Mouse (Mus musculus) CH12.LX (cell line): ENCODE data around the gene Necap2. TPM values are rescaled to one million over a fixed set of nuclear protein-coding genes. Genes with fewer than 3 reads are reported as not detected.

Experiments used
- DNase-seq: peaks from one replicate; pipeline ENCODE4 v3.0.0-alpha.2; 2013; ENCODE audit errors: extremely low read depth
- H3K27ac ChIP-seq: 2 replicates; pipeline ENCODE4 v1.5.1; 2012; ENCODE audit warnings: low read depth, mild to moderate bottlenecking, control low read depth, moderate library complexity; ENCODE audit not compliant: insufficient read depth
- H3K27me3 ChIP-seq: replicated peaks from 2 replicates; pipeline ENCODE3; 2012; ENCODE audit warnings: inconsistent platforms
- H3K36me3 ChIP-seq, 2 experiments: replicated peaks in 1 of 2; 2 replicates each; pipeline versions ENCODE3 to v1.6.1; 2012; ENCODE audit warnings: inconsistent platforms in 1 of 2, low read length in 1 of 2, mild to moderate bottlenecking in 1 of 2, mixed read lengths in 1 of 2, moderate library complexity in 1 of 2; ENCODE audit not compliant: control insufficient read depth in 1 of 2, insufficient read depth in 1 of 2
- H3K4me1 ChIP-seq, 2 experiments: 2 replicates each; pipeline ENCODE4 v1.6.1; 2012; ENCODE audit warnings: inconsistent platforms in 1 of 2, moderate library complexity in 1 of 2; ENCODE audit not compliant: insufficient read depth in 2 of 2, control insufficient read depth in 1 of 2
- H3K4me2 ChIP-seq: 2 replicates; pipeline ENCODE4 v1.6.1; 2012; ENCODE audit warnings: low read depth, mild to moderate bottlenecking, control low read depth; ENCODE audit not compliant: poor library complexity, insufficient read depth, severe bottlenecking
- H3K4me3 ChIP-seq, 3 experiments: fragments of 150-350 bp in 1 of 3; sonication (generic) in 1 of 3; replicated peaks in 1 of 3; 2 replicates each; pipeline versions ENCODE3 to v1.5.1; 2011 to 2012; ENCODE audit warnings: low read depth in 2 of 3, low read length in 2 of 3, mild to moderate bottlenecking in 2 of 3, moderate library complexity in 2 of 3, control low read depth in 1 of 3, improper control_type of control experiment in 1 of 3, inconsistent platforms in 1 of 3, mixed read lengths in 1 of 3; ENCODE audit not compliant: poor library complexity in 1 of 3
- H3K79me2 ChIP-seq: replicated peaks from 2 replicates; pipeline ENCODE4 v1.6.1; 2012; ENCODE audit warnings: mild to moderate bottlenecking, moderate library complexity; ENCODE audit not compliant: control insufficient read depth, poor library complexity, insufficient read depth, severe bottlenecking; ENCODE audit errors: extremely low read depth
- H3K9ac ChIP-seq: 2 replicates; pipeline ENCODE4 v1.6.1; 2012; ENCODE audit warnings: low read depth, mild to moderate bottlenecking, control low read depth, moderate library complexity; ENCODE audit not compliant: insufficient read depth
- H3K9me3 ChIP-seq: replicated peaks from 2 replicates; pipeline ENCODE3; 2012; ENCODE audit warnings: low read length, inconsistent platforms, mixed read lengths
- BHLHE40 ChIP-seq: IDR thresholded peaks from 2 replicates; pipeline ENCODE4 v1.6.1; 2011; ENCODE audit warnings: mild to moderate bottlenecking, low read depth, low read length, improper control_type of control experiment
- CHD2 ChIP-seq: IDR thresholded peaks from 2 replicates; pipeline ENCODE4 v1.6.1; 2011; ENCODE audit warnings: low read length, improper control_type of control experiment
- CTCF ChIP-seq, 2 experiments: IDR thresholded peaks in 1 of 2; conservative IDR thresholded peaks in 1 of 2; 2 replicates each; pipeline ENCODE4 v1.5.1; 2011 to 2012; ENCODE audit warnings: low read depth in 2 of 2, low read length in 2 of 2, improper control_type of control experiment in 1 of 2, inconsistent platforms in 1 of 2, mild to moderate bottlenecking in 1 of 2, moderate library complexity in 1 of 2
- E2F4 ChIP-seq: IDR thresholded peaks from 2 replicates; pipeline ENCODE4 v1.6.1; 2011; ENCODE audit warnings: low read depth, low read length, improper control_type of control experiment; ENCODE audit not compliant: insufficient replicate concordance
- ELF1 ChIP-seq: IDR thresholded peaks from 2 replicates; pipeline ENCODE4 v1.6.1; 2014; ENCODE audit warnings: low read depth, mild to moderate bottlenecking, inconsistent platforms, low read length, improper control_type of control experiment
- EP300 ChIP-seq: IDR thresholded peaks from 2 replicates; pipeline ENCODE4 v1.6.1; 2011; ENCODE audit warnings: low read length, improper control_type of control experiment
- ETS1 ChIP-seq: conservative IDR thresholded peaks from 2 replicates; pipeline ENCODE4 v1.6.1; 2012; ENCODE audit warnings: low read depth, mild to moderate bottlenecking, inconsistent platforms, low read length, improper control_type of control experiment, moderate library complexity
- GABPA ChIP-seq: IDR thresholded peaks from 2 replicates; pipeline ENCODE4 v1.6.1; 2012; ENCODE audit warnings: low read depth, low read length, improper control_type of control experiment, inconsistent platforms; ENCODE audit not compliant: insufficient replicate concordance
- HCFC1 ChIP-seq: IDR thresholded peaks from 2 replicates; pipeline ENCODE4 v1.6.1; 2012; ENCODE audit warnings: low read depth, mild to moderate bottlenecking, inconsistent platforms, low read length, improper control_type of control experiment
- MAFK ChIP-seq: IDR thresholded peaks from 2 replicates; pipeline ENCODE4 v1.6.1; 2011; ENCODE audit warnings: low read length, improper control_type of control experiment; ENCODE audit not compliant: insufficient replicate concordance
- MAZ ChIP-seq: IDR thresholded peaks from 2 replicates; pipeline ENCODE4 v1.6.1; 2012; ENCODE audit warnings: low read depth, mild to moderate bottlenecking, inconsistent platforms, low read length, improper control_type of control experiment, moderate library complexity
- MYC ChIP-seq: IDR thresholded peaks from 2 replicates; pipeline ENCODE4 v1.6.1; 2011; ENCODE audit warnings: low read depth, mild to moderate bottlenecking, improper control_type of control experiment, low read length
- PAX5 ChIP-seq: IDR thresholded peaks from 2 replicates; pipeline ENCODE4 v1.6.1; 2012; ENCODE audit warnings: low read length, inconsistent platforms, mixed read lengths
- POLR2A ChIP-seq: IDR thresholded peaks from 2 replicates; pipeline ENCODE4 v1.6.1; 2011; ENCODE audit warnings: low read depth, mild to moderate bottlenecking, improper control_type of control experiment, low read length
- POLR2AphosphoS2 ChIP-seq: IDR thresholded peaks from 2 replicates; pipeline ENCODE4 v1.6.1; 2011; ENCODE audit warnings: low read depth, low read length, improper control_type of control experiment
- RCOR1 ChIP-seq: conservative IDR thresholded peaks from 2 replicates; pipeline ENCODE4 v1.6.1; 2012; ENCODE audit warnings: low read depth, mild to moderate bottlenecking, inconsistent platforms, low read length, improper control_type of control experiment
- SIN3A ChIP-seq: IDR thresholded peaks from 2 replicates; pipeline ENCODE4 v1.6.1; 2012; ENCODE audit warnings: low read length, improper control_type of control experiment, inconsistent platforms
- SMC3 ChIP-seq: IDR thresholded peaks from 2 replicates; pipeline ENCODE4 v1.6.1; 2011; ENCODE audit warnings: low read depth, low read length, improper control_type of control experiment
- TBP ChIP-seq: conservative IDR thresholded peaks from 2 replicates; pipeline ENCODE4 v1.6.1; 2011; ENCODE audit warnings: low read depth, low read length, improper control_type of control experiment
- USF2 ChIP-seq: conservative IDR thresholded peaks from 2 replicates; pipeline ENCODE4 v1.6.1; 2011; ENCODE audit warnings: low read depth, low read length, improper control_type of control experiment
- ZKSCAN1 ChIP-seq: IDR thresholded peaks from 2 replicates; pipeline ENCODE4 v1.6.1; 2012; ENCODE audit warnings: low read depth, inconsistent platforms, low read length, improper control_type of control experiment, borderline replicate concordance
- ZMIZ1 ChIP-seq: IDR thresholded peaks from 2 replicates; pipeline ENCODE4 v1.6.1; 2012; ENCODE audit warnings: low read depth, mild to moderate bottlenecking, inconsistent platforms, low read length, improper control_type of control experiment
- ZNF384 ChIP-seq: IDR thresholded peaks from 2 replicates; pipeline ENCODE4 v1.6.1; 2012; ENCODE audit warnings: low read depth, low read length, improper control_type of control experiment, inconsistent platforms
- dilution Hi-C: fragments of 300-500 bp; cut with MboI; formaldehyde crosslinking; loops from 2 replicates; pipeline ENCODE4 v1.14.3; 2020; ENCODE audit warnings: low sequenced_read_pairs; ENCODE audit not compliant: extremely low pct_unique_long_range_greater_than_20kb, extremely low pct_ligation_motif_present
- in situ Hi-C: fragments of 300-500 bp; cut with MboI; formaldehyde crosslinking; loops from 3 replicates; pipeline ENCODE4 v1.14.3; 2019; ENCODE audit warnings: low sequenced_read_pairs, low pct_ligation_motif_present, low pct_unique_long_range_greater_than_20kb, mixed read lengths
- polyA plus RNA-seq: library from polyadenylated mRNA; unstranded; fragments of >175 nt; gene quantifications from 2 replicates; pipeline ENCODE4 v1.2.1, GENCODE M21; 2012; ENCODE audit warnings: low read depth; ENCODE audit not compliant: insufficient read length
- total RNA-seq, 2 experiments: library from RNA; depleted of rRNA; stranded (reverse); fragments of 300-350 nt in 1 of 2; fragments of >200 nt in 1 of 2; gene quantifications; 2 replicates each; pipeline ENCODE4 v1.2.3; 2012 to 2014

The Necap2 gene
- total and polyA plus RNA-seq, 3 experiments: 32.6 to 41.7 (median 34.8) TPM

- DNase-seq: no peak
- in situ Hi-C loops (no loop called here), dilution Hi-C loops (no loop called here)
- H3K9ac ChIP-seq: no peak overlapping the region
- peaks cover 57 to 63% of the 10 kb centered on the region in 2 experiments for H3K36me3 ChIP-seq
- H3K27me3 ChIP-seq: no peaks in the 10 kb centered on the region
- H3K4me3 ChIP-seq: no peak overlapping the region
- peaks cover 28% of the 10 kb centered on the region for H3K79me2 ChIP-seq
- peaks cover 6 to 24% of the 10 kb centered on the region in 2 experiments; a peak in 3 of 4 replicates for H3K4me1 ChIP-seq
- TF ChIP-seq MAFK (no peak), CHD2 (no peak), SIN3A (no peak), E2F4 (no peak), ZMIZ1 (no peak), HCFC1 (no peak), ETS1 (no peak), ZNF384 (no peak), BHLHE40 (no peak), SMC3 (no peak), TBP (no peak), ELF1 (no peak), GABPA (no peak), RCOR1 (no peak), MAZ (no peak), MYC (no peak)
- no peak overlapping the region for H3K27ac ChIP-seq
- no peak overlapping the region for H3K4me2 ChIP-seq
- H3K9me3 ChIP-seq: no peaks in the 10 kb centered on the region
Measured at GRCm38 (mm10) chr4:141074109-141074508, 4.0 kb downstream of the Necap2 start.

GRCm38 (mm10) chr4:141073661-141074060, 4.5 kb downstream of the Necap2 start:
- no peak overlapping the region for H3K9ac ChIP-seq
- H3K4me1 ChIP-seq: peaks cover 6 to 24% of the 10 kb centered on the region in 2 experiments; a peak in 3 of 4 replicates
- H3K36me3 ChIP-seq: peaks cover 61 to 68% of the 10 kb centered on the region in 2 experiments
- no peak overlapping the region for H3K4me2 ChIP-seq
- H3K27me3 ChIP-seq: no peaks in the 10 kb centered on the region
- no peaks in the 10 kb centered on the region for H3K9me3 ChIP-seq
- H3K79me2 ChIP-seq: peaks cover 28% of the 10 kb centered on the region
- H3K4me3 ChIP-seq: no peak overlapping the region
- in situ Hi-C loops: no loop called here
- dilution Hi-C loops: no loop called here
- TF ChIP-seq MAZ (no peak), PAX5 (no peak), SIN3A (no peak), CTCF (conservative IDR thresholded peaks at IDR 0.05 in 1 of 2, IDR thresholded peaks at IDR 0.05 in 1 of 2; ENCODE audit: low read depth in 2 of 2, low read length in 2 of 2) (no peak), POLR2A (no peak), E2F4 (no peak), POLR2AphosphoS2 (no peak), GABPA (no peak), SMC3 (no peak), ZNF384 (no peak), ZKSCAN1 (no peak), EP300 (no peak), MAFK (no peak), USF2 (no peak), MYC (no peak)
- TF ChIP-seq, all 38 proteins: peak for 0
- no peak for DNase-seq
- H3K27ac ChIP-seq: no peak overlapping the region
